Mouse (Mus musculus) MEL-GATA-1-ER (cell line): ENCODE results near the gene Olfr1185-ps1.
"Not testable (repeated sequence)": the region's sequence is repeated elsewhere in the genome, so short reads cannot be mapped to it uniquely, and the experiment has no call there.

Source experiments
- DNase-seq: peaks from one replicate; pipeline ENCODE4 v3.0.0-alpha.2; 2012; ENCODE audit warnings: low read depth; ENCODE audit errors: extremely low read depth

Gene Olfr1185-ps1

GRCm38 (mm10) chr2:88493020-88493419, at the start of gene Olfr1185-ps1:
Gene Olfr1185-ps1 (plus strand): TSS chr2:88493320.
- DNase-seq, result no peak

- no peak for DNase-seq
These were observed 44.1 kb upstream of the Olfr1185-ps1 start, which contains the start of gene Gm13757 for GRCm38 (mm10) chr2:88449031-88449430. Gene Gm13757 (minus strand): TSS chr2:88449131.

GRCm38 (mm10) chr2:88454567-88454966, 38.6 kb upstream of the Olfr1185-ps1 start, which contains the start of gene Olfr1183:
Gene Olfr1183 (plus strand): TSS chr2:88454867.
- DNase-seq, result not testable (repeated sequence)

GRCm38 (mm10) chr2:88483298-88483697, 9.8 kb upstream of the Olfr1185-ps1 start, which contains the start of gene Olfr1184:
Gene Olfr1184 (plus strand): TSS chr2:88483598.
- no peak for DNase-seq

- DNase-seq, result no peak
These were observed 25.1 kb downstream of the Olfr1185-ps1 start, which contains the start of gene Olfr1186 for GRCm38 (mm10) chr2:88518251-88518650. Gene Olfr1186 (plus strand): TSS chr2:88518551.

GRCm38 (mm10) chr2:88525720-88526119, 32.6 kb downstream of the Olfr1185-ps1 start:
- no peak for DNase-seq
